Mouse (Mus musculus) neutrophil, adult 5-6 weeks (primary cell): ENCODE results near the gene Atp1b1. TPM values are rescaled to one million over a fixed set of nuclear protein-coding genes. Genes with fewer than 3 reads are reported as not detected.

ENCODE experiments used
- ATAC-seq: fragments of 151-379, 151-347 bp; 2 replicates; pipeline ENCODE4 v1.8.0; 2017; ENCODE audit warnings: mild to moderate bottlenecking, moderate TSS enrichment; ENCODE audit not compliant: insufficient number of reproducible peaks, poor library complexity, low FRiP score, severe bottlenecking; ENCODE audit errors: extremely low read depth
- total RNA-seq: library from RNA; stranded (forward); fragments of 200-1000 nt; gene quantifications from 2 replicates; pipeline ENCODE4 v1.2.3, GENCODE M21; 2017

The Atp1b1 gene
- total RNA-seq, 1 experiment from 2014 or later, result 16.5 TPM

DNA sequence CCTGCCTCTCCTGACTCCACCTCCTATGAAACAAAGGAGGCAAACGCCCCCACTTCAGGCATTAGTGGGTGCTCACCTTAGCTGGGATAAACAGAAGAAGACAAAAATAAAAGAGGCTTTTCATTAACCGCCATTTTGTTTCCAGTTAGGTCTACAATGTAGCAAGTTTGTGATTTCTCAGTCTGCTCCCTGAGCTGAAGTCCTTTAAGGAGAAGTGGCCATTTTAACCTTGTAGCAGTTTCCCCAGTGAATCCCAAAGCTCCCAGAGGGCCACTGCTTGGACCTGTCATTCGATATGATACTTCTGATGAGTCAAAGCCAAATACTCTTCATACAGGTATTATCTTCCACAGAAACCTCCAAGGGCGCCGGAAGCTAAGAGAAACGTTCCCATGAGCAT lies 10.6 kb downstream of the Atp1b1 start:
- ATAC-seq, result no peak

- no peak for ATAC-seq
Observed at GRCm38 (mm10) chr1:164446535-164446934, 11.6 kb downstream of the Atp1b1 start.

DNA sequence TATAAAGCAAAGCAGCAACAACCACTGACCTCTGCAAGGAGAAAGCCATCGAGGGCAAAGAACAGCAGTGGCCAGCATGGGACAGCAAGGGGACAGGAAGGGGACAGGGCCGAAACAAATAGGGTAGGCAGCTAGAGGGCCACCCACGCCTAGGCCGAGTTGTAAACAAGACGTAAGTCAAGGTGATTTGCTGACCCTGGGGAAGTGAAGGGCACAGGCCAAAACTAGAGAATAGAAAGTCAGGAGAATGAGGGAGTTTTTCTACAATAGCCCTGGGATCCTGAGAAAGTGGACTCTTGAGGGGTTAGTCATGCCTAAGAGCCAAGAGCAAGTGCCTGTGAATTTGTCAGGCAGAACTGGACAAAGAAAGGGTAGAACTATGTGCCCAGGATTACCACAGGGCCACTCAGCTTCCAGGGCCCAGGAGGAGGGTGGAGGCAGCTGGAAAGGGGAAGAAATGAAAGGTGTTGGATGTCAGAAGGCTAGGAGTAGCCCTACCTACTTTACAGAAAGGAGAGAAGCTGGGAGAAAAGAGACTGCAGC lies 12.5 kb downstream of the Atp1b1 start:
- ATAC-seq, result no peak

- no peak for ATAC-seq
Observed at GRCm38 (mm10) chr1:164441408-164441974, 16.7 kb downstream of the Atp1b1 start.

DNA sequence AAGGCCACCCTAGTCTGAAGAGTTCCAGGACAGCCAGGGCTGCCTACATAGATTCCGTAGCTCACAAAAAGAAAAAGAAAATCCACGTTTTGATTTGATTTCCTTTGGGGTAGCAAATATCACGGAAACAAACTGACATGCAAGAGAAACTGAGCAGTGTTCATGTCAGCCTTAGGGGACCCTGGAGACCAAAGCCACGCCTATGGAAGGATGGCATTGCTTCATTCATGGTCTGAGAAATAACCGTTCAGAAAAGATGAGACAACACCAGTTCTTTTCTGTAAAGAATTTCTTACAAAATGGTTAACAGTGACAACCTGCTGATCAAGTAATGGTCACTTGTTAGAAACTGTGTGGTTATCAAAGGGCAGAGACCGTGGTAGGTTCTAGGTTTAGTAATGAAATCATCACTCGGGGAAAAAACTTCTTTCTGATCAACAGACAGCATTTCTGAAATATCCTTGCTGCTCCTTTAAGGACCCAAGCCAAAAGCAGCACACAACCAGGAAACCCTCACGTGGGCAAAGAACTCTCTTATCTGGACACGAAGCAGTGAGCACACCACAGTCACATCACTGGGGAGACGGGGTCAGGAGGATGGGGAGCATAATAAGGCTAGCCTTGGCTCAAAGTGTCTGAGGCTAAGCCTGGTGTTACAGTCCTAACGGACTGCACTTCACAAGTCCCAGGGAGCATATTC lies 17.3 kb downstream of the Atp1b1 start:
- ATAC-seq, result no peak

- ATAC-seq, result peak; percentile 37; the same call in 1 of the 2 replicates
Observed at GRCm38 (mm10) chr1:164440230-164440629, 17.9 kb downstream of the Atp1b1 start.

- ATAC-seq, result no peak
Observed at GRCm38 (mm10) chr1:164436749-164437148, 21.4 kb downstream of the Atp1b1 start.

- no peak for ATAC-seq
Observed at GRCm38 (mm10) chr1:164434049-164434448, 24.1 kb downstream of the Atp1b1 start.

DNA sequence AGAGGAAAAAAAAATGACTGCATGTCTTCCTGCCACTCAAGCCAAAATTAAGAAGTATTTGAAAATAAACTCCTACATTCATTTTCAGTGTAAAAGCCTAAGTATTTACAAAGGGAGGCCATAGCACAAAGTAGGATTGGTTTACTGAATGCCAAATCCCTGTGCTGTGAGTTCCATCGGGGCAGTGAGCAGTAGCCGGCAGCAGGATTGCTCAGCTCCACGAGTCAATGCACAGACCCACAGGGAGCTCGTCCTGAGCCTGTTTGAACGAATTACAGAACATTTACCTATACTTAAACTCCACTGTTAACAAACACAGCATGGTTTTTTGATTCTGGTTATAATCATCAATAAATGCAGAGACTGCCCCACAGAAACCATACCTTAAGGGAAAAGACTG lies 25.5 kb downstream of the Atp1b1 start:
- no peak for ATAC-seq

- ATAC-seq, result no peak
Observed at GRCm38 (mm10) chr1:164428644-164429043, 29.5 kb downstream of the Atp1b1 start.

GRCm38 (mm10) chr1:164427777-164428176 lies 30.4 kb downstream of the Atp1b1 start:
- no peak for ATAC-seq

GRCm38 (mm10) chr1:164426227-164426626 lies 31.9 kb downstream of the Atp1b1 start:
- no peak for ATAC-seq

DNA sequence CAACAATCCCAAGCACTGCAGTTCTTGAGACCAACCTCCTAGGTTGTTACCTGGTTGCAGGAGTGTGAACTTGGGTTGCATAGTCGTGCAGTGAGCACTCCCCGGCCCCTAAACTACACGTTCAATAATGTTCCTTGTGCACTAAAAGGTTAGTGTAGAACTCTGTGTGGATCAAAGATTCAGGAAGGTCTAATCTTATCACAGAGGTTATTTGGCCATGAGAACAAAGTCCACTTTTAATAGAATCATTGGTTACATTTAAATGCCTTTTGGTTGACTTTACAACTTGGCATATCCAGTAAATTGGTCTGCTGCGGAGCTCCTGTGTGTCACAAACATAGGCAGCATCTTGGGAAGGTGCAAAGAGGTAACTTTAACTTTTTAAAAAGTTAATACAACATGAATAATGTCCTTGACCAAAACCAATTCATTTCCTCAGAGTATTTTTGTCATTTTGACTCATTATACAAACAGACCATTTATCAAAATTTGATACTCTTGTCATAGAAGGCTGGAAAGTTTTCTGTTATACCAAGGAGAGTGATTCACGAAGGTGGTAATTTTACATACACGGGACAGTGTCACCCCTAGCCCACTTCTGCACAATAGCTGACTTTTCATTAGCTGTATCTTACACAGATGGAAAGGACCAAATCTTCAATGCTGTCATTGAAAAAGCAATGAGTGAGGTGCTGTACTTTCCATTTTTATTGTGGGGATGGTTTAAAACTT lies 37.4 kb downstream of the Atp1b1 start:
- ATAC-seq, result no peak

GRCm38 (mm10) chr1:164419401-164419800 lies 38.8 kb downstream of the Atp1b1 start:
- ATAC-seq, result no peak

DNA sequence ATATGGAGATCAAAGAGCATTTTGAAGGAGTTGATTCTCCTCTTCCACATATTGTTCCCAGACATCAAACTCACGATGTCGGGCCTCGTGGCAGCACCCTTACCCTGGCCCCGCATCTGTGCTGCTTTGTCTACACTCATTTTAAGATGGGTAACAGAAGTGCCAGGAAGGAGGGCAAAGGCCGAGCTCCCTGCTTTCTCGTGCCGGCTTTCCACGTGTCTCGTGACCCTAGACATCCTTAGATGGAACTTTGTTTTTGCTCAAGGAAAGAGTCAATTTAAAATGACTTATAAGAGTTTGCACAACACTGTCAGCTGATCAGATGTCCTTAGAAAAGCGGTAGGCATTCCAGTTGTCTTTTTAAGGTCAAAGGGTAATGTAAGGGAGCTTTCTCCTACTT lies 39.8 kb downstream of the Atp1b1 start:
- no peak for ATAC-seq

- ATAC-seq, result no peak
Observed at GRCm38 (mm10) chr1:164417604-164418003, 40.6 kb downstream of the Atp1b1 start.

- no peak for ATAC-seq
Observed at GRCm38 (mm10) chr1:164416692-164417394, 41.3 kb downstream of the Atp1b1 start.

DNA sequence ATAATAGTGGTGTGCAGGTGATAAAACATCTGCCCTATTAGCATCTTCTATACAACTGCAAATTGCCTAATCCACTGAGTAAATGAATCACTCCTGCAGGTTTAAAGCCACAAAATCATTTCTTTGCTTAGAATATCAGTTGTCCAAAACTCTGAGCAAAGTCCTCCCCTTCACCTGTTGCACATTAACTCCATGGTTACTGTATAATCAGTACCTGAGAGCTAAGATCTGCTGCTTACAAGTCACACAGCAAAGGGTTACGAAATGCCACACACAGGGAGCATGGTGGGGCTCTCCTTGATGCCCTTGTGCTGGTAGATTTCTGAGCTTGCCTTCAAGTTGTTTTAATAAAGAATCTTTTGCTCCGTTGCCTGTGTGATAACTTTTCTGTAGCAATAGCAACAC lies 42.8 kb downstream of the Atp1b1 start:
- ATAC-seq, result no peak

- ATAC-seq, result no peak
Observed at GRCm38 (mm10) chr1:164413608-164414007, 44.5 kb downstream of the Atp1b1 start.
